Mouse (Mus musculus): ENCODE measurements at regions not wholly inside any gene's neighbourhood (a gene's known extent, or its start where the extent isn't known, plus 50 kb on each side); places are given as distances from the start of the nearest gene placed in this dataset.

- TF ChIP-seq GATA1 (IDR thresholded peaks at IDR 0.05; ENCODE audit: borderline replicate concordance, low read length): no peak
- TF ChIP-seq FLI1 (IDR thresholded peaks at IDR 0.05; ENCODE audit: low read length): no peak
These were observed 597.2 kb downstream of the Vrk1 start for GRCm38 (mm10) chr12:106607240-106607639.
